Mouse (Mus musculus) cerebellum, adult 9-11 months (tissue): ENCODE measurements around the gene 2010300C02Rik.
"Not testable (repeated sequence)": the region's sequence is repeated elsewhere in the genome, so short reads cannot be mapped to it uniquely, and the experiment has no call there.

ENCODE experiments used
- DNase-seq: peaks from one replicate; pipeline ENCODE4 v3.0.0; 2022

Gene 2010300C02Rik

DNA sequence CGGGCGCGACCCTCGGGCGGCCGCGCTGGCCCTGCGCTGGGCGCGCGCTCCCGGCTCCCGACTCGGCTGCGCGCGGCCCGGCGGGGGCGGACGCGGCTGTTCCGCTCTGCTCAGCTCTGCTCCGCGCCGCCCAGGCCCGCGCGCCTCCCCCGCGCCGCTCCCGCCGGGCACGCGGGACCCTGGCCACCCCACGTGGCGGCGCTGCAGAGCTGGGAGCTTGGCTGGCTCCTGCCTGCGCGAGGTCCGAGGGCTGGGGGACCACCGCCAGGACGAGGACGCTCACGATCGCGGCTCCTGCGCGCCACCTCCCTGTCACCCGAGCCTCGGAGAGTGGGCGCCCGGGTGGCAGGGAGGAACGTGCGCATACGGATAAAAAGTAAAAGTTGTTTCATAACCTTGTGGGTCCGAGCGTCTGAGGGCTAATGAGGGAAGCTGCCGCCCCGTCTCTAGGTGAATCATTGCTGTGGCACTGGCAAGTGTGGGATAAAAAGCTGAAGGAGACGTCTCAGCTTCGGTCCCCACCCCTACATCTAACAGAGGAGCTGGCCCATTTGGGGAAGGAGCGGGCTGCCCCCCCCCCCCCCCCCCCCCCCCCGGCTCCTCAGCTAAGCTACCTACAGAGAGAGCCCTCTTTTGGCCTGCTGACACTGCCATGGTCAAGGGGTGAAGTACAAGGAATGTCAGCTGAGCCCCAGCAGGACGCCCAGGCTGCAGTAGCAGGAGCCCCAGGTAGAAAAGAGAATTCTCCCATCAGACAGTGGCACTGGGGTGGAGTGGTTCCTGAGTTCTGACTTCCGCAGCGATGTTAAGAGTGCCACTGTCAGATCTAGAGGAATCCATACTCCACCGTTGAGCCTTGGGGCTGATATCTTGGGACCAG, at the start of gene 2010300C02Rik:
2010300C02Rik (minus strand) TSS at position 325 of the 880 bp plus-strand sequence.
- DNase-seq: peak; percentile 83

DNA sequence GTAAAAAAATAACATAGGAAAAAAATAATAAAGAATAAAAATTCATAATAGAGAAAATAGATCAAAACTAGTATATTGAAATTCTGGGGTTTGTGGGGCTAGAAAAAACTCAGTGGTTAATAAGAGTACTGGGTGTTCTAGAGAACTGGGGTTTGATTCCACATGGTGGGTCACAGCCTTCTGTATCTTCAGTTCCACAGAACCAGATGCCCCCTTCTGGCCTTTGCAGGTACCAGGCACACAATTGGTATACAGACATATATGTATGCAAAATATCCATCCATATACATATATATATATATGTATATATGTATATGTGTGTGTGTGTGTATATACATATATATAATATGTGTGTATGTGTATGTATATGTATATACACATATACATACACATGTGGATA, 39.5 kb upstream of the 2010300C02Rik start:
- DNase-seq: no peak

DNA sequence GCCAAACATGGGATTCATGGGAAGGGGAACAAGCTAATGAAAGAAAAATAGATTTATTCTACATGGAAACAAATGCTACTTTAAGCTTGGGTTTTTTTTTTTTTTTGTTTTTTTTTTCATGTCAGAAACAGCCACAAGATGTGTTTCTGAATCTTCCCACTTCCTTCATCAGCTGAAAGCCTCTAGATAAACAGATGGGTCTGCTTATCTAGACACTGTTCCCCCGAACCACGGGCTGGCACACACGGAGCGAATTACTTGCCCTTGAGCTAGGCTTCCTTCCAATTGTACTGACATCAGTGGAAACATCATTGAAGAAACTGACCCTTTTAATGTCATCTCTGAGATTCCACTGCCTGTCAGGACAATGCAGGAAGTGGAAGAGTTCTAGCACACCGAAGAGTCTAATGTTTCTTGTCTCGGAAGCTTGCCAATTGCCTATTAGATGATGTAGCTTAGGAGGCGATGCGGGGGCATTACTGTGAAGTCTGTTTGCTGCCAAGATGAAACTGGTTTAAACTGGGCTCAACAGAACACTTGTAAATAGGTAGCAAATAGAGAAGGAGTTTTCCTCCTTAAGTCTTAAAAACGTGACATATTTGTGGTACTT, 24.9 kb upstream of the 2010300C02Rik start:
- DNase-seq: no peak

DNA sequence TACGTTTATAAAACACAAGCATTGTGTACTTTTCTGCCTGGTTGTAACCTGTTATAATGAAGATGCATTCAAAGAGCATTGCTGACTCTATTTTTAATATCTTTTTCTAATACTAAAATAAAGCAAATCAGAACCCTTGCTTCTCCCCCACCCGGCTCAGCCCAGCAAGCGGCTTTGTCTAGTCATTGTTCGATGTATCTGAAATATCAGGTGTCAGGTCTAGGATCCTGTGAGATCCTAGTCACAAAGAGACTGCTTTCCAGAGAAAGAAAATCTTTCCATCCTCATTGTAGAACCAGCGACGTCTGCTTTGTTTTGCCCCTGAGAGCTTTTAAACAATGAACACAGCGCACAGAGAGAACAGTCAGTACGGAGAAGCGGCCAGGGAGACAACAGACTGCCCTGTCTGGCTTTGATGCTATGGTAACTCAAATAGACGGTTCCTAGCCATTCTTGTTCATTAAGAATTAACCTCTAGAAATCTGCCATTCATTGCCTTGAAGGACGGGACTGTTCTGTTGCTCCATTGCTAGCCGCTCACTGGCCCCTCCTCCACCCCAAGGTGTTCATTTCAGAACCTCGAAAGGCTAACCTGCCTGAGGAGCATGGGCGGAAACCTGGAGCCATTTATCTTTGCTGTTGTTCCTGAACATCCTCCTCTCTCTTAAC, 22.9 kb upstream of the 2010300C02Rik start:
- DNase-seq: no peak

DNA sequence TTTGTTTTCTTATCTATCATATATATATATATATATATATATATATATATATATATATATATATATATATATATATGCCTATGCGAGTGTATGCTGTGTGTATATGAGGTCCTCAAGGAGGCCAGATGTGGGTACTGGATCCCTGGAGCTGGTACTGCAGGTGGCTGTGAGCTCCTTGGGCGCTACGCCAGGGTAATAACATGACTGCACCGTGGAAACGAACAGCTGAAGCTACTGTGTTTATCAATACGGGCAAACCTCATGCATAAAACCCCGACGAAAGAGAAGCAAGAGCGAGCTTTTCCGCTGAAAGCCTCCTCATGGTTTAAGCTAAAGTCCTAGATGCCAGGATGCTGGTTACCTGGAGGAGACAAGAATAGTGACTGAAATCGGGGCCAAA, 22.2 kb upstream of the 2010300C02Rik start:
- DNase-seq: no peak

DNA sequence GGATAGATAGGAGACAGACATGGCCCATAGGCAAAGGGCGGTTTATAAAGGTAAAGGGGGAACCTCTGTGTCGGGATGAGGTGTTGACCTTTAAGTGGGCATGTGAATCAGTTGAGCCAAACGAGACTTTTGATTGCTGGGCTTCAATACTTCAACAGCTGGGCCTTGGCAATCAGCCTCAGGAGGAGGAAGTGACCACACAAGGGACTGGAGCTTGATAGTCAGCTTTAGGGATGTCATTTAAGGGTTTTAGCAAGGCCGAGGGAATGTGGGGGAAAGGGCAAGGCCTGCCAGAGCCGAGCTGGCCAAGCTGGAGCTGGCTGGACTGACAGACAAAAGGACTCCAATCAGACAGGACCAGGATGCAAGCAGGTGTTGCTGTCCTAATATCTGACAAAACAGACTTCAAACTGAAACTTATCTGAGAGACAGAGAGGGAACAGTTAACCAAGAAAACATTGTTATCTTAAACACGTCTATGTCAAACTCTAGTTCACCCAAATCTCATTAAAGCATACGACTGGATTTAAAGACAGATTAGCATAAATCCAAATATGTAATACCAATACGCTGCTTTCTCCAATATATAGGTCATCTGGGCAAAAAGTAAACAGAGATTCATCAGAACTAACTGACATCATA, 20.4 kb upstream of the 2010300C02Rik start:
- DNase-seq: no peak

DNA sequence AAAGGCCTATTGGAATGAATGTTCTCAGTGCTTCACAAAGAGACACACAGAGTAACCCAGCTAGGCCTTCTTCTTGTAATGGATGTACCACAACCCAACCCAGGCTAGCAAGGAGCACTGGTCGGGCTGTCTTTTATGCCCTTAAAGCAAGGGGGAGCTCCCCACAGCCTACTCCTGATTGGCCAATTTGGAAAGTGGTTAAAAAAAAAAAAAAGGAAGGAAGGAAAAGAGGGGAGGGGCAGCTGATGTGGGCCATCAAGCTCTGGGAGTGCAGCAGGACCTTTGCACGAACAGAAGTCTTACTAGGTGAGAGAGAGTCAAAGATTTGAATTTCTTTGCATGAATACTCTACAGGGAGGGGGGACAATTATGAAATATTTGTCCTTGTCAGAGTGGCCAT, 19.0 kb upstream of the 2010300C02Rik start:
- no peak for DNase-seq

DNA sequence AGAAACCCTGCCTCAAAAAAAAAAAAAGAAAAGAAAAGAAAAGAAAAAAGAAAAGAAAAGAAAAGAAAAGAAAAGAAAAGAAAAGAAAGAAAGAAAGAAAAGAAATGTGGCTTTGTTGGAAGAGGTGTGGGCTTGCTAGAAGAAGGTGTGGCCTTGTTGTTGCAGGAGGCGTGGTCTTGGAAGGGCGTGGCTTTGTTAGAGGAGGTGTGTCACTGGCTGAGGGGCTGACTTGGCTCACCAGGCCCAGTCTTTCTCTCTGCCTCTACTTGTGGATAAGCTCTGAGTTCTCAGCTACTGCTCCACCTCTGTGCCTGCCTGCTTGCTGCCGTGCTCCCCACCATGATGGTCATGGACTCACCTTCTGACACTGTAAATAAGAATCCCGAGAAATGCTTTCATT, 17.2 kb upstream of the 2010300C02Rik start:
- no peak for DNase-seq

DNA sequence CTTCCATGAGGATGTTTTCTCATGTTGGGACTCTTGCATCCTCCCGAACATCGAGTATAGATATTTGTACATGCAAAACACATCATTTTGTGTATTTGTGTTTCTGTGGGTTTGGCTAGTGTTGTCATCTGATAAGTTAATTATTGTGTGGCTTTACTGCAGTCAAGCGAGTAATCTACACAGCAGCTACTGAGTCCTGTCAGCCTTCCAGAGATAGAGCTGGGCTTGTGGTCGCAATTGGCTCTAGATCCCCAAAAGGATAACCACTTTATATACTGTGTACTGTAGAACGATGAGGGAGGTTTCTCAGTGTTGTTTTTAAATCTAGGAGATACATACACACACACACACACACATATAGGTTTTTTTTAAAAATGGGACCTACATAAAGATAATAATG, 16.0 kb upstream of the 2010300C02Rik start:
- DNase-seq: no peak

DNA sequence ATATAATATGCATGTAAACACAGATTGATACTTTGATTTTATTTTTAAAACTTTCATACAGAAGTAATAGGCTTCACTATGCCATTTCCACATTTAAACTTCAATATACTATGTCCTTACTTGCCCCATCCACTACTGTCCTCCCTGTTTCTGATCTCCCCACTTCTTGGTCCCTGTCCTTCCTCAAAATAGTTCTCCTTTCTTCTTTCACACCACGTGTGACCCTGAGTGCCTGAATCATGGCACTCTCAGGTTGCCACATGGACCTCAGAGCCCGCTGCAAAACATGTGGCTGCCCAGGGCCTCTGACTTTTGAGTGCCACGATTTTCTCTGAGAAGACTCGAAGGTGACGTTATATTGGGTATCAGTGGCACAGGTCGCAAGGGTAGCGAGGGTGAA, 15.0 kb upstream of the 2010300C02Rik start:
- DNase-seq: no peak

DNA sequence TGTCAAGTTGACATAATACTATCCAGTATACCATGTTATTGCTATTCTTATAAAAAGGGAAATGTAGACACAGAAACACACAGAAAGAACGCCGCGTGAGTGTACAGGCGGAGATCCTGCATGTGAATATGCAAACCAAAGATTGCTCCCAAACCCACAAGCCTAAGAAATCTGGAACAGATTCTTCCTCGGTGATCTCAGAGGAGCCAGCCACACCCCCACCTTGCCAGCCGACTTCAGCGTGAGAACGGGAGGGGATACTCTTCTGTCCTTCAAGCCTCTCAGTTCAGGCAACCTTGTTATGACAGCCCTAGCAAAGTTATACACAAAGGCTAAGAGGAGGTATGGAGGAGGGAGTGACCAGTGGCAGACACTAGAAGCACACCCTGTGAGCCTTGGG, 9.5 kb upstream of the 2010300C02Rik start:
- no peak for DNase-seq

DNA sequence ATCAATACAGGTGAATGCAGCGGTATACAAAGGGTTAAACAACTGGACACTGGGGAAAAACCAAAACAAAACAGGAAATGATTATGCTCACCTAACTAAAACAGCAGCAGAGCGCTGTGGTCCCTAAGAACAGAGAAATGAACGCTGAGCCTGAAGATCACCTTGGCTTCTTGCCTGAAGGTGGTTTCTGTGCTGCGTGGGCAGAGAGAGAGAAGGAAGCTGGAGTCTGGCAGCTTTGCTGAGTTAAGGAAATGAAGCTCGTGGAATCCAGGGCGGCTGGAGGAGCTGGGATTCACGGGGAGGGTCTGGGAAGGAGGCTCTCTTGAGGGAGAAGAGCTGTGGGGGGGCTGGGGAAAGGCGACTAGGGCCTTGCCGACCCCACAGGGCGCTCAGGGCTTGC, 8.2 kb upstream of the 2010300C02Rik start:
- DNase-seq: no peak

DNA sequence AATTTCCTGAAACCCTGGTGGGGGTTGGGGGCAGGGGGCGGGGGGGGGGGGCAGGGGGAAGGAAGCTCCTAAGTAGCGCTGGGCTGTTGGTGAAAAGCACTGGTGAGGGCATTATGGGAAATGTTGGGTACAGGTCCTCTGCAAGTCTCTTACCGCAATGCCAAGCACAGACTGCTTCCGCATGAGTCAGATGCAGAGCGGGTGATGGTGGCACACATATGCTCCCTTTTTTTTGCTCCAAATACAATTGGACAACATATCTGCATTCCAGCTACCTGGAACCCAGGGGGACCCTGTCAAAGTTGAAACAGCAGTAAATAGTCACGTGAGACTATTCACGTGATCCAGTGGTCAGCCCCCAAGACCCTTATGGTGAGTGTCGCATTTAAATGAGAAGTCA, 7.3 kb upstream of the 2010300C02Rik start:
- DNase-seq: no peak

DNA sequence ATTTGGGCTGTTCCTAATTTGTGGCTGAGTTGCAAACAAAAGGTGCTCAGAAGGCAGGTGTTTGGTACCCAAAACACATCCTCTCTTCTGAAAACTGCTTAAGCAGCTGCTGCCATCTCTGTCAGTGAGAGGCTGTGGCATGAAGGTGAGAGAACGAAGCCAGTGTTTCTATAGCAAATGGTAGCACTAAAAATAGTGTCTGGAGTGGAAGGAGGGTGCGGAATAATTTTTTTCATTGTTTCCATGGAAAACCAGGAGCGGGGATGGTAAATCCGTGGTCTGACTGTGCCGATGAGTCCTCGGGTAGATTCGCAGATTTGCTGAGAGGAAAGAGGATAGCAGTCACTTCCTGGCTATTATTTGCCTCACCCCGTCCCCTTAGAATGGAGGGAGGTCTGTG, 6.5 kb upstream of the 2010300C02Rik start:
- no peak for DNase-seq

DNA sequence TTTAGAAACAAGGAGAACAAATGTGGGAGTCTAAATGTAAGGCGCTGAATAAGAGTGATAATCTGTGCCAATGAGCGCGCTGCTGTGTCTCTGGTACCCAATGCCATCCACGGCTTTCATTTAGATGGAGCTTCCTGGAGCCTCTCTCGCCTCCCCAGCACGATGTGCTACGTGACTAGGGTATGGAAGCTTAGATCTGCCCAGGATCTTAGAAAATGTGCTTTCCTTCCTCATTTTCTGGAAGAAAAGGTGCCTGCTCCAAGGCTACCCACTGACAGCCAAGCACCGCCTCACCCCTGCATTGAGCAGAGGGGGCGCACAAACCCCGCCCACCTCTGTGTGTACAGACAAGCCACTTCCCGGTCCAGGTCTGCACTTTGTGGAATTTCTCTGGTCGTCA, 6.0 kb upstream of the 2010300C02Rik start:
- no peak for DNase-seq

DNA sequence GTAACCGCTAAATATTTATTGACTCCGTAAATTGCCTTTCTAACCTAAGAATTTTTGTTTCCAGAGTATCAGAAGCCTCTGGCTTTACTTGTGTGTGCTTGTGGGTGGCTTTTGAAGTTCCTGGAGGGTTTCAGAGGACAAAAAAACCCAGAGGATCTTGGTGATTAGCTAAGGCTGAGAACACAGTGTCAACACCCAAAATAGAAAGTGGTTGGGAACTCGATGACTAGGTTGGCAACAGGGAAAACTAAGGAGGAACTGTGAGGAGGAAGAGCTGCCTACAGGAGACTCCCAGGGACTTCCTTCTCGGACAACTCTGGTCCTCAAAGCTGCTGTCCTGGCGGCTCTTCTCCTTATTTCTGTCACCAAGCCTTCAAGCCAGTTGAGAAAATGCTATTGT, 1.2 kb upstream of the 2010300C02Rik start:
- no peak for DNase-seq

DNA sequence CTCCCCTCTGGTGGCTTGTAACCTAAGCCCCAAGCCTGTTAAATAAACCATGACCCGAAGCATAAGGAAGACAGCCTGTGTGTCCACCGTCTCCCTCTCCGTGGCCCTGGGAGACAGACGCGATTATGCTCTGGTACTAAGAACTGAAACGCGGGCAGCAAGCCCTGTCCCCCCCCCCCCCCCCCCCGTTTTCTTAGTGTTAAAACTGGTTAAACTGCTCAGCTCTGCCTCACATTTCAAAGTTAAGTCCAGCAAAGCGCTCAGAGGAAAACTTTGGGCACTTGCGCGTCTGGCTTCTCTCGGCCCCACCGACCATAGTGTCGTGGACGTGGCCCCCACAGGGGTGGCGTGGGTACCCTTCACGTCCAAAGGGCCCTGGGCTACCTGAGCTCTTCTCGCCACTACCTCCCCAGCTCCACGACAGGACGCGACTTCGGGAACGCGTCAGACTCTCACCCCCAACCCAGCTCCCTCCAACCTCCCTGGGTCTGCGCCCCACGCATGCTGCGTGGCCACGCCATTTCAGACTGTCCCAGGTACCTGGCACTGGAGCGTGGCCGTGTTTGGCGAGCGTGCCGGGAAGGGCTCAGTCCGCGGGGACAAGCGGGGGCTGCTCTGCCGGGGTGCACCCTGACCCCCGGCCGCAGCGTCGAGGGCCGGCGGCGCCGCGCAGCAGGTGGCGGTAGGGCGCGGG, 708 bp downstream of the 2010300C02Rik start:
- peak; percentile 67 for DNase-seq

DNA sequence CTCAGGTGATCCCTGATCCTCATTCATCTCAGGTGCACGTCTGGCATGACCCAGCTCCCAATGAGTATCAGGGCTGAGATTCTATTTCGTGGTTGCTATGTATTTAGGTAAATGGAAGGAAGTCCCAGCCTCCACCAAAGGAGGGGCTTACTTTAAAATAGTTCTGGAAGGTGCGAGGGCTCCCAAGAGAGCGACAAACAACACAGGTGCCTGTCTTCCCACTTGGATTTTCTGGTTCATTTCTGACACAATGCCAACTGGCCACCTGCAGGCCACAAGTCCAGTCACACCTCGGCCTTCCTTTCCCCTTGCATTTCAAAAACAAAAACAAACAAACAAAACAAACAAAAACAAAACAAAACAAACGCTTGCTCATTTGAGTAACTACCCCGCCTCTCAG, 1.4 kb downstream of the 2010300C02Rik start:
- peak; percentile 52 for DNase-seq

DNA sequence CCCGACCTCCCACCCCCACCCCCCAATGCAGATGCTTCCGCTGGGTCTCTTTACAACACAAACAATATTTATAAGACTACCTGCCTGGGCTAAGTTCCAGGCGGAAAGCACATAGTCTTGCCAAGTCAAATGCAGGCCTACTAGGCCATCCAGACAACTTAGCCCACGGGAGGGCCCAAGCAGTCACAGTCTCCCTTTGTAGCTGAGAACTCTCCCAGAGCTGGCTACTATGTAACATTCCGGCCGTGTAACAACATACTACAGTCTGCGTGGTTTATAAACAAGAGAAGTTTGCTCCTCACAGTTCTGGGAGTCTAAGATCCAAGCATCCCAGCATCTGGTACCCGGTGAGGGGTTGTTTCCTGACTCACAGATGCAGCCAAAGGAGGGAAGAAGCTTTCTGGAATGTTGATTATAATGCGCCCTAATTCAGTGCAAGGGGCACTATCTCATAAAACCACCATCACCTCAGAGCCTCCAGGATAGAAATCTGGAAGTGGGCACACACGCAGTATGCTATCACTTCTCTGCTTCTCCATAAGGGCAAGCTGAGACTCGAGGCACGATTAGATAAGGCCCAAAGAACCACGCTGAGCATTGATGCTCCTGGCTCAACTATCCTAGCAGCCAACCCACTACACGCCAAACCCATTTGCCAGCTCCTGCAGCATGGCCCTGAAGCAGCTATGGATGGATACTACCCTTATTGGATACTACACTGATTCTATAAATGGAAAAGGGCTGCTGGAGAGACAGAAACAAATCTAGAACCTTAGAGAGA, 2.3 kb downstream of the 2010300C02Rik start:
- DNase-seq: no peak

DNA sequence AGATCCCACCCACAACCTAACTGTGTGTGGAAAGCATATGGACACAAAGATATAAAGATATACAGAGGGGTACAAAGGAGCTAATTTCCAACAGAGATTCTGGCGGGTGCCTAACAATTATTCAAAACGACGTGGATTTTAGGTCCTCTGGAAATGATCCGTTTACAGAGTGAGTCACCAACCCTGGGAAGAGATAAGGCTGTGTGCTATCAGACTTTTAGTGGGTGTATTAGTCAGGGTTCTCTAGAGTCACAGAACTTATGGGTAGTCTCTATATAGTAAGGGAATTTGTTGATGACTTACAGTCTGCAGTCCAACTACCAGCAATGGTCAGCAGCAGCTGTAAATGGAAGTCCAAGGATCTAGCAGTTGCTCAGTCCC, 7.5 kb downstream of the 2010300C02Rik start:
- not testable (repeated sequence) for DNase-seq

DNA sequence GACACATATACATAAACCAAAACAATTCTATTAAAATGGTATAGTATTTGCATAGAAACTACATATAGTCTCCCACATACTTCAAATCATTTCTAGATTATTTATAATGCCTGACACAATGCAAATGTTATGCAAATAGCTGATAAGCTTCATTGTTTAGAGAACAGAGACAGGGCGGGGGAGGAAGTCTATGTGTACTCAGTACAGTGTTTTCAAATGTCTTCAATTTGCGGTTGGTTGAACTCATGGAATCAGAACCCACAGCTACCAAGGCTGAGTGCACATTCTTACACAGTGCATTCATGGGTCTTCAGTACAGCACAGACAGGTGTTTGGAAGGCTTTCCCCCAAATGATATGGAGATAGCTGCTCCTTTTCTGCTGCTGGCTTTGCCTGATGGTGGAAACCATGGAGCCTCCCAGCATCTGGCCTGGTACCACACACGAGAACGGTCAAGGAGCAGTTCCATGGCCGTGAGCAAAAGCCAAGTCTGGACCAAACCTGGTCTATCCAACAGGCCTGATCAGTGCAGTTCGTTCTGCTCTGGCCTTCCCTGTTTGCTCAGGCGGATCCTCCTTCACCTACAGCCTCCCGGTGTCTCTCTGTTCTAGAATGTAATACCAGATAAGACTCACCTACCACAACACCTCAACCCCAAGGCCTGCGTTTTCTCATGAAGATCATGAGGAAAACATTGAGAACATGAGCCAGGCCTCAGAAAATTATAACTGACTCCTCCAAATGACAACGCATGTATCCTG, 8.1 kb downstream of the 2010300C02Rik start:
- DNase-seq: no peak
